Mouse (Mus musculus) central nervous system, embryonic 14 days (tissue): Measurements from ENCODE around the gene Rpgrip1. TPM values are rescaled to one million over a fixed set of nuclear protein-coding genes. Genes with fewer than 3 reads are reported as not detected.

Experiments used
- polyA plus RNA-seq: library from polyadenylated mRNA; depleted of rRNA; stranded (reverse); fragments of >200 nt; gene quantifications from 2 replicates; pipeline ENCODE4 v1.2.3, GENCODE M21; 2012; rRNA removed

The Rpgrip1 gene
- polyA plus RNA-seq = 1.7 and 1.8 TPM in 2 replicates

DNA sequence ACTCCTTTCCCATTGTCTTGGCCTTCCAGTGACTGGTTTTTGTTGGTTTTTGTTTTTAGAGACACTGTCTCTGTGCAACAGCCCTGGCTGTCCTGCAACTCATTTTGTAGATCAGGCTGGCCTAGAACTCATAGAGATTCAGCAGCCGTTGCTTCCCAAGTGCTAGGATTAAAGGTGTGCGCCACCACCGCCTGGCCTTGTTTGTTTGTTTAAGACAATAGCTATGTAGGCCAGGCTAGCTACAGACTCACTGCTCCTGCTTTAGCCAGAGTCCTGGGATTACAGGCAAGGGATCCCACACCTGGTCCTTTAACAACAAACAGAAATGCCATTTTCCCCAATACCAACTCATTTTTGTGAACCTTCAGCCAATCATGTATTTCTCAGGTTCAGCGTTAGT lies at the start of gene Rpgrip1:
TSS of gene Rpgrip1 (plus strand) at position 359 of the 400 bp plus-strand sequence.

DNA sequence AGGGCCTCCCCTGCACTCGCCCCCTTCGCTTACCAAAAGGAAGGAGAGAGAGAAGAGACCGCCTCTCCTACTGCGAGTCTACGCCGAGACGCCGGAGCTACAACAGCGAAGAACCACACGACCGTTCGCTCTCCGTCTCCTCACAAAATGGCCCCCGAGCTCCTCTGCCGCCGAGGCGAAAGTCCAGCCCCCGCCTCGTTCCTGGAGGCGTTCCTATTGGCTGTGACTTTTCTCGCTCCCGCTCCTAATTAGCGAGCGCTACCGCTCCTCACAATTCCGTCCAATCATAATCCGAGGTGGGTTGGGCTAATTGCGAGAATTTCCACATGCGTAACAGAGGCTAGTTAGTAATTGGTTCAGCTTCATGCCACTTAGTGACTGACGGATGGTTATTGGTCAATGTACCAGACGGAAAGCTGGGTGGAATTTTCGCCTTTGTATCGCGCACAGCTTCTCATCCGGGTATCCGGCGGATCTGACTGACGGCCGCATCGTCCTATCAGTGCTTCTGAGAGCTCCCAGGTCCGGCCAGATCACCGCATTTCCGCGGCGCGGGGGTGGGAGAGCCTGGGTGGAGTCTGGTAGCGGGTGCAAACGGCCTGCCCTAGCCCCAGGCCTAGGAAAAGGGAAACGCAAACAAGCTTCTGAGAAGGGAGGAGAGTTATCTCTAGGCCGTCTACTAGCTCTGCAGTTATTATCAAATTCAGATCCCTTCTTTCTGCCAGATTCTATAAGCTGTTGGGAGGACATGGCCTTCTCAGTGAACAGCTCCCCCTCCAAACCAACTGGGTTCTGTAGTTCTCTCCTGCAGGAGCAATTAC lies 6.4 kb upstream of the Rpgrip1 start, which contains the start of gene Hnrnpc:
TSS of gene Hnrnpc (minus strand) at position 173 of the 821 bp plus-strand sequence.

GRCm38 (mm10) chr14:52197156-52197878 lies 86.8 kb downstream of the Rpgrip1 start, which contains the start of gene Supt16:
Supt16 (minus strand) TSS chr14:52197416.

Other genes with a start within 250 kb of the Rpgrip1 start
- 70.5 and 72.2 TPM in 2 replicates for gene Mettl17, start 225.9 kb upstream of the Rpgrip1 start, polyA plus RNA-seq
- 11.8 and 12.0 TPM in 2 replicates for gene Slc39a2, start 217.8 kb upstream of the Rpgrip1 start, polyA plus RNA-seq
- gene Ndrg2, start 196.5 kb upstream of the Rpgrip1 start, polyA plus RNA-seq = 102 and 103 TPM in 2 replicates
- gene Tppp2, start 192.3 kb upstream of the Rpgrip1 start, polyA plus RNA-seq = not detected in 2 replicates
- gene Rnase13, start 187.9 kb upstream of the Rpgrip1 start, polyA plus RNA-seq = not detected in 2 replicates
- 106 and 134 TPM in 2 replicates for gene Arhgef40, start 126.0 kb upstream of the Rpgrip1 start, polyA plus RNA-seq
- 1.6 and 2.0 TPM in 2 replicates for gene Tmem253, start 95.0 kb upstream of the Rpgrip1 start, polyA plus RNA-seq
- 150 and 179 TPM in 2 replicates for gene Zfp219, start 90.0 kb upstream of the Rpgrip1 start, polyA plus RNA-seq
- 0.01 TPM in 1 of 2 replicates, not detected in the other for gene Olfr221, start 68.2 kb upstream of the Rpgrip1 start, polyA plus RNA-seq
- 497 and 569 TPM in 2 replicates for gene Hnrnpc, start 6.7 kb upstream of the Rpgrip1 start, polyA plus RNA-seq
- 42.6 and 46.2 TPM in 2 replicates for gene Supt16, start 86.7 kb downstream of the Rpgrip1 start, polyA plus RNA-seq
- 63.5 and 70.7 TPM in 2 replicates for gene Chd8, start 147.1 kb downstream of the Rpgrip1 start, polyA plus RNA-seq
- 43.2 and 44.0 TPM in 2 replicates for gene Tox4, start 168.4 kb downstream of the Rpgrip1 start, polyA plus RNA-seq
- 47.8 and 51.9 TPM in 2 replicates for gene Rab2b, start 168.8 kb downstream of the Rpgrip1 start, polyA plus RNA-seq
- gene Mettl3, start 194.4 kb downstream of the Rpgrip1 start, polyA plus RNA-seq = 55.1 and 58.7 TPM in 2 replicates
- gene Sall2, start 218.1 kb downstream of the Rpgrip1 start, polyA plus RNA-seq = 52.2 and 52.9 TPM in 2 replicates
- not detected in 2 replicates for gene Olfr1513, start 245.7 kb downstream of the Rpgrip1 start, polyA plus RNA-seq